In genomic region chr2:120144390-120144789, GRCm38 (mm10) we compare ENCODE assay signal across 24 mouse cellular contexts. TPM values are rescaled to one million over a fixed set of nuclear protein-coding genes. Genes with fewer than 3 reads are reported as not detected.
DNase-seq lines count a peak whose midpoint lies in the region; ATAC-seq and TF ChIP-seq lines count a peak whose summit lies in the region.
"Had no signal": no experiment of that assay in that cellular context is flagged by ENCODE, and none has a peak within 500 bp of the region (broad histone marks: within the 10 kb centered on the region; RNA-seq: fewer than 3 reads in every experiment).

No protein-coding gene starts in this region.

- intact Hi-C loops in gastrocnemius, adult 2 months (cut with DNase I): no loop called here
- intact Hi-C loops in gastrocnemius, postnatal 36 days (cut with DNase I): no loop called here

- no peaks in the 10 kb centered on the region for H3K27me3 ChIP-seq in heart, embryonic 13.5 days (replicated peaks)
- H3K27me3 ChIP-seq in heart, embryonic 10.5 days (ENCODE audit: insufficient read depth, poor library complexity, severe bottlenecking): no peaks in the 10 kb centered on the region
- no peaks in the 10 kb centered on the region for H3K27me3 ChIP-seq in midbrain, embryonic 11.5 days (ENCODE audit: control insufficient read depth, insufficient read depth, low read length)
- no peaks in the 10 kb centered on the region for H3K27me3 ChIP-seq in midbrain, embryonic 16.5 days (ENCODE audit: control insufficient read depth, insufficient read depth, low read depth, low read length)
- H3K27me3 ChIP-seq: CH12.LX; embryonic facial prominence, embryonic 12.5 days; forebrain, embryonic 13.5 days; forebrain, embryonic 15.5 days; Patski had no signal

- no peak for DNase-seq in gastrocnemius, adult 2 months
- no peak for DNase-seq in gastrocnemius, postnatal 36 days
- DNase-seq in heart, embryonic 10.5 days (ENCODE audit: low spot score): no peak
- DNase-seq in midbrain, embryonic 11.5 days (ENCODE audit: low spot score, missing footprints): peak; percentile 49
- DNase-seq: adrenal gland, adult 8-10 months; adrenal gland, postnatal 14 days; adrenal gland, postnatal 36 days; B cell, adult 2 months; cerebellum, adult 11-12 months; cerebellum, adult 2 months; cerebellum, adult 9-10 months; cerebellum, postnatal 10 days; cerebellum, postnatal 25 days had no signal

- H3K27ac ChIP-seq in gastrocnemius, adult 2 months: peak overlapping the region; percentile 21; the same call in 1 of the 2 replicates
- H3K27ac ChIP-seq in heart, embryonic 13.5 days (replicated peaks): peak overlapping the region; percentile 5; the same call in 1 of the 2 replicates
- no peak overlapping the region for H3K27ac ChIP-seq in heart, embryonic 10.5 days
- no peak overlapping the region for H3K27ac ChIP-seq in midbrain, embryonic 11.5 days (ENCODE audit: low read depth, low read length)
- H3K27ac ChIP-seq in midbrain, embryonic 16.5 days (ENCODE audit: low read length): no peak overlapping the region
- H3K27ac ChIP-seq: embryonic facial prominence, embryonic 10.5 days; embryonic facial prominence, embryonic 12.5 days; forebrain, embryonic 13.5 days; forebrain, embryonic 15.5 days had no signal

- 56% methylated on average over 4 of the region's 4 CpGs for WGBS in heart, embryonic 13.5 days
- 73% methylated on average over 4 of the region's 4 CpGs for WGBS in heart, embryonic 10.5 days
- WGBS in midbrain, embryonic 11.5 days: 89% methylated on average over 4 of the region's 4 CpGs
- WGBS in midbrain, embryonic 16.5 days: 83% methylated on average over 4 of the region's 4 CpGs

- H3K4me2 ChIP-seq in heart, embryonic 13.5 days: no peak overlapping the region
- no peak overlapping the region for H3K4me2 ChIP-seq in midbrain, embryonic 11.5 days
- H3K4me2 ChIP-seq in midbrain, embryonic 16.5 days (ENCODE audit: low read length): no peak overlapping the region
- H3K4me2 ChIP-seq: embryonic facial prominence, embryonic 12.5 days; forebrain, embryonic 13.5 days; forebrain, embryonic 15.5 days had no signal

- no peak overlapping the region for H3K4me3 ChIP-seq in gastrocnemius, adult 2 months
- H3K4me3 ChIP-seq in heart, embryonic 13.5 days: no peak overlapping the region
- no peak overlapping the region for H3K4me3 ChIP-seq in heart, embryonic 10.5 days
- H3K4me3 ChIP-seq in midbrain, embryonic 11.5 days (ENCODE audit: low read depth, low read length): no peak overlapping the region
- no peak overlapping the region for H3K4me3 ChIP-seq in midbrain, embryonic 16.5 days (ENCODE audit: low read depth, low read length)
- H3K4me3 ChIP-seq: embryonic facial prominence, embryonic 10.5 days; embryonic facial prominence, embryonic 12.5 days; forebrain, embryonic 13.5 days; forebrain, embryonic 15.5 days had no signal

- no peak for TF ChIP-seq CTCF in gastrocnemius, adult 2 months (IDR thresholded peaks at IDR 0.05)

- ATAC-seq in heart, embryonic 13.5 days (ENCODE audit: extremely low read depth, insufficient number of reproducible peaks, low FRiP score, low TSS enrichment): no peak
- ATAC-seq in midbrain, embryonic 11.5 days (ENCODE audit: low FRiP score): no peak
- ATAC-seq in midbrain, embryonic 16.5 days: no peak
- ATAC-seq: activated CD4-positive, CD25-positive, alpha-beta regulatory T cell, adult 4 months; CD4-positive, CD25-positive, alpha-beta regulatory T cell, adult 4 months; forebrain, embryonic 13.5 days; forebrain, embryonic 15.5 days; Patski had no signal

- no peaks in the 10 kb centered on the region for H3K9me3 ChIP-seq in heart, embryonic 13.5 days
- no peaks in the 10 kb centered on the region for H3K9me3 ChIP-seq in heart, embryonic 10.5 days
- H3K9me3 ChIP-seq in midbrain, embryonic 11.5 days (ENCODE audit: control insufficient read depth, low read length): no peaks in the 10 kb centered on the region
- H3K9me3 ChIP-seq in midbrain, embryonic 16.5 days (replicated peaks; ENCODE audit: control insufficient read depth, low read length, poor library complexity, severe bottlenecking): no peaks in the 10 kb centered on the region
- H3K9me3 ChIP-seq: embryonic facial prominence, embryonic 10.5 days; embryonic facial prominence, embryonic 12.5 days; forebrain, embryonic 13.5 days; forebrain, embryonic 15.5 days; G1E had no signal

- H3K36me3 ChIP-seq in heart, embryonic 13.5 days: peaks cover 4% of the 10 kb centered on the region
- peaks cover 8% of the 10 kb centered on the region for H3K36me3 ChIP-seq in heart, embryonic 10.5 days
- no peaks in the 10 kb centered on the region for H3K36me3 ChIP-seq in midbrain, embryonic 11.5 days (ENCODE audit: control insufficient read depth, insufficient read depth, low read length)
- H3K36me3 ChIP-seq in midbrain, embryonic 16.5 days (ENCODE audit: control insufficient read depth, insufficient read depth, low read length): no peaks in the 10 kb centered on the region
- H3K36me3 ChIP-seq: embryonic facial prominence, embryonic 10.5 days; embryonic facial prominence, embryonic 12.5 days; forebrain, embryonic 15.5 days had no signal

- H3K9ac ChIP-seq in heart, embryonic 13.5 days: no peak overlapping the region
- no peak overlapping the region for H3K9ac ChIP-seq in midbrain, embryonic 11.5 days (ENCODE audit: low read length)
- no peak overlapping the region for H3K9ac ChIP-seq in midbrain, embryonic 16.5 days (ENCODE audit: low read depth, low read length)
- H3K9ac ChIP-seq: embryonic facial prominence, embryonic 12.5 days; forebrain, embryonic 13.5 days; forebrain, embryonic 15.5 days had no signal

- H3K4me1 ChIP-seq in heart, embryonic 13.5 days: peaks cover 61% of the 10 kb centered on the region
- peaks cover 34% of the 10 kb centered on the region for H3K4me1 ChIP-seq in heart, embryonic 10.5 days
- H3K4me1 ChIP-seq in midbrain, embryonic 11.5 days (ENCODE audit: control insufficient read depth, insufficient read depth, low read length): no peaks in the 10 kb centered on the region
- no peaks in the 10 kb centered on the region for H3K4me1 ChIP-seq in midbrain, embryonic 16.5 days (ENCODE audit: control insufficient read depth, insufficient read depth, low read length)
- H3K4me1 ChIP-seq: embryonic facial prominence, embryonic 12.5 days; forebrain, embryonic 13.5 days; forebrain, embryonic 15.5 days had no signal

RNA-seq across cellular contexts. Expression of gene Ehd4, which starts 10.0 kb away (rescaled TPM):
- 10 to 100 TPM; 19.5 to 31.7 TPM for total RNA-seq in gastrocnemius, adult 2 months (2021)
- 10 to 100 TPM; 35.9 to 40.7 TPM for total RNA-seq in gastrocnemius, postnatal 36 days (2021)
- 164 and 183 TPM in 2 replicates for polyA plus RNA-seq in heart, embryonic 13.5 days (2015; fragmentation: Nextera tagmentation; extraction: Ambion mirVana)
- 115 and 173 TPM in 2 replicates for polyA plus RNA-seq in heart, embryonic 10.5 days (2016; fragmentation: Nextera tagmentation; extraction: Ambion mirVana)
- 10.2 and 17.2 TPM in 2 replicates for polyA plus RNA-seq in midbrain, embryonic 11.5 days (2014; fragmentation: Nextera tagmentation; extraction: Ambion mirVana)
- 11.5 and 12.0 TPM in 2 replicates for polyA plus RNA-seq in midbrain, embryonic 16.5 days (2015; fragmentation: Nextera tagmentation; extraction: Ambion mirVana)

Comparison
In these comparisons a context has a peak if more than half of its experiments do, and no peak if none do; other contexts are left out.
1. H3K27ac ChIP-seq: peak in gastrocnemius, adult 2 months (single experiment) and heart, embryonic 13.5 days (single experiment); none in heart, embryonic 10.5 days (single experiment), midbrain, embryonic 11.5 days (single experiment) and midbrain, embryonic 16.5 days (single experiment).